Mouse (Mus musculus) liver, embryonic 16.5 days (tissue): ENCODE measurements at regions not wholly inside any gene's neighbourhood (a gene's known extent, or its start where the extent isn't known, plus 50 kb on each side); places are given as distances from the start of the nearest gene placed in this dataset.

Experiments
- ATAC-seq: fragments of 200-750 bp; cut with Nextera tagmentation; 2 replicates; pipeline ENCODE4 v1.8.0; 2017; ENCODE audit warnings: low read depth, mild to moderate bottlenecking, moderate number of reproducible peaks, moderate library complexity
- H3K27ac ChIP-seq: fragments of 300-500 bp; sonication (generic); 2 replicates; pipeline ENCODE4 v1.5.1; 2014; ENCODE audit warnings: mild to moderate bottlenecking, low read length
- H3K27me3 ChIP-seq: fragments of 300-500 bp; sonication (generic); 2 replicates; pipeline ENCODE4 v1.6.1; 2014; ENCODE audit warnings: low read depth, low read length, mixed read lengths; ENCODE audit not compliant: control insufficient read depth, insufficient read depth
- H3K36me3 ChIP-seq: fragments of 300-500 bp; sonication (generic); 2 replicates; pipeline ENCODE4 v1.6.1; 2014; ENCODE audit warnings: mild to moderate bottlenecking; ENCODE audit not compliant: control insufficient read depth, insufficient read depth
- H3K4me1 ChIP-seq: fragments of 300-500 bp; sonication (generic); 2 replicates; pipeline ENCODE4 v1.6.1; 2014; ENCODE audit warnings: low read depth, low read length, mixed read lengths; ENCODE audit not compliant: control insufficient read depth
- H3K4me2 ChIP-seq: fragments of 300-500 bp; sonication (generic); 2 replicates; pipeline ENCODE4 v1.6.1; 2014; ENCODE audit warnings: low read depth, low read length, mixed read lengths
- H3K4me3 ChIP-seq: fragments of 300-500 bp; sonication (generic); 2 replicates; pipeline ENCODE4 v1.5.1; 2014; ENCODE audit warnings: low read depth, mild to moderate bottlenecking, low read length
- H3K9ac ChIP-seq: fragments of 300-500 bp; sonication (generic); 2 replicates; pipeline ENCODE4 v1.6.1; 2014; ENCODE audit warnings: low read depth, low read length
- H3K9me3 ChIP-seq: fragments of 300-500 bp; sonication (generic); replicated peaks from 2 replicates; pipeline ENCODE4 v1.6.1; 2016; ENCODE audit warnings: low read length; ENCODE audit not compliant: control insufficient read depth
- WGBS: fragments of 180-500 bp; shearing (Covaris S2); extraction: QIAGEN DNeasy Blood & Tissue Kit; methylation state at CpG from one replicate; pipeline ENCODE4 v1.1.7; 2014; ENCODE audit not compliant: insufficient replicate concordance; 5-methylcytosine and 5-hydroxymethylcytosine counted together

GRCm38 (mm10) chr8:26840745-26841680 is 136.1 kb upstream of the Zfp703 start:
- Histone ChIP-seq H3K4me2 (no peak overlapping the region), H3K36me3 (no peaks in the 10 kb centered on the region), H3K4me1 (peaks cover 3% of the 10 kb centered on the region), H3K27ac (no peak overlapping the region), H3K9ac (no peak overlapping the region), H3K4me3 (no peak overlapping the region), H3K9me3 (no peaks in the 10 kb centered on the region), H3K27me3 (no peaks in the 10 kb centered on the region)
- 57% methylated on average over 12 of the region's 12 CpGs for WGBS
- no peak for ATAC-seq

DNA sequence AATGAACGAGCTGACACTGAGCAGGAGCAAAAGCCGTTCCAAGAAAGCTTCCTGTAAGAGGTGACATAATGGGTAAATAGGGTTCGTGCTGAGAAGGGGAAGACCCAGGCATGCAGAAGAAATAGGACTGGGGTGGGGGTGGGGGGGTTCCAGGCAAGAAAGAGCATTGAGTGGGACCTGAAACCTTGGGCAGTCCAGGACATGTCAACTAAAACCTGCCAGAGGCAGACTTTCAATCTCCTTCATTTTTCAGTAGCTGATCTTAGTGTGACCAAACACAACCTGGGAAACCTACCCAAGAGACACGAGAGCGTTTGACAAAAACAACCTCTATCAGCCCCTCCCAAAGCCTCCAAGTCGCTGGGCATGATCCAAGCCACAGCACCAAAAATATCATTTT is 133.4 kb upstream of the Zfp703 start:
- H3K27ac ChIP-seq = no peak overlapping the region
- no peaks in the 10 kb centered on the region for H3K27me3 ChIP-seq
- no peaks in the 10 kb centered on the region for H3K36me3 ChIP-seq
- H3K4me3 ChIP-seq = no peak overlapping the region
- H3K4me1 ChIP-seq = peaks cover 3% of the 10 kb centered on the region
- no peak overlapping the region for H3K9ac ChIP-seq
- no peak overlapping the region for H3K4me2 ChIP-seq
- H3K9me3 ChIP-seq = no peaks in the 10 kb centered on the region
- 39% methylated on average over 6 of the region's 6 CpGs for WGBS
- no peak for ATAC-seq

GRCm38 (mm10) chr8:26844132-26844808 is 132.9 kb upstream of the Zfp703 start:
- H3K4me3 ChIP-seq = no peak overlapping the region
- no peak overlapping the region for H3K27ac ChIP-seq
- H3K9me3 ChIP-seq = no peaks in the 10 kb centered on the region
- H3K4me2 ChIP-seq = no peak overlapping the region
- H3K9ac ChIP-seq = no peak overlapping the region
- no peaks in the 10 kb centered on the region for H3K36me3 ChIP-seq
- no peaks in the 10 kb centered on the region for H3K27me3 ChIP-seq
- WGBS = 48% methylated on average over 8 of the region's 8 CpGs
- no peak for ATAC-seq
- peaks cover 3% of the 10 kb centered on the region for H3K4me1 ChIP-seq

GRCm38 (mm10) chr8:26844809-26845143 is 132.3 kb upstream of the Zfp703 start:
- no peak overlapping the region for H3K4me3 ChIP-seq
- no peaks in the 10 kb centered on the region for H3K27me3 ChIP-seq
- no peaks in the 10 kb centered on the region for H3K36me3 ChIP-seq
- H3K9me3 ChIP-seq = no peaks in the 10 kb centered on the region
- ATAC-seq = no peak
- no peak overlapping the region for H3K4me2 ChIP-seq
- peaks cover 3% of the 10 kb centered on the region for H3K4me1 ChIP-seq
- no peak overlapping the region for H3K27ac ChIP-seq
- no peak overlapping the region for H3K9ac ChIP-seq
- WGBS = 54% methylated on average over 6 of the region's 6 CpGs

- Histone ChIP-seq H3K4me3 (no peak overlapping the region), H3K9ac (no peak overlapping the region), H3K4me2 (no peak overlapping the region), H3K9me3 (no peaks in the 10 kb centered on the region), H3K4me1 (peaks cover 3% of the 10 kb centered on the region), H3K27me3 (no peaks in the 10 kb centered on the region), H3K27ac (no peak overlapping the region), H3K36me3 (no peaks in the 10 kb centered on the region)
- WGBS = 54% methylated on average over 11 of the region's 11 CpGs
- no peak for ATAC-seq
Observed at GRCm38 (mm10) chr8:26845481-26846194, 131.5 kb upstream of the Zfp703 start.

- Histone ChIP-seq H3K9ac (no peak overlapping the region), H3K4me2 (no peak overlapping the region), H3K36me3 (no peaks in the 10 kb centered on the region), H3K4me1 (peaks cover 3% of the 10 kb centered on the region), H3K27ac (no peak overlapping the region), H3K27me3 (no peaks in the 10 kb centered on the region), H3K4me3 (no peak overlapping the region), H3K9me3 (no peaks in the 10 kb centered on the region)
- 66% methylated on average over 9 of the region's 9 CpGs for WGBS
- ATAC-seq = no peak
Observed at GRCm38 (mm10) chr8:26847009-26847408, 130.1 kb upstream of the Zfp703 start.

DNA sequence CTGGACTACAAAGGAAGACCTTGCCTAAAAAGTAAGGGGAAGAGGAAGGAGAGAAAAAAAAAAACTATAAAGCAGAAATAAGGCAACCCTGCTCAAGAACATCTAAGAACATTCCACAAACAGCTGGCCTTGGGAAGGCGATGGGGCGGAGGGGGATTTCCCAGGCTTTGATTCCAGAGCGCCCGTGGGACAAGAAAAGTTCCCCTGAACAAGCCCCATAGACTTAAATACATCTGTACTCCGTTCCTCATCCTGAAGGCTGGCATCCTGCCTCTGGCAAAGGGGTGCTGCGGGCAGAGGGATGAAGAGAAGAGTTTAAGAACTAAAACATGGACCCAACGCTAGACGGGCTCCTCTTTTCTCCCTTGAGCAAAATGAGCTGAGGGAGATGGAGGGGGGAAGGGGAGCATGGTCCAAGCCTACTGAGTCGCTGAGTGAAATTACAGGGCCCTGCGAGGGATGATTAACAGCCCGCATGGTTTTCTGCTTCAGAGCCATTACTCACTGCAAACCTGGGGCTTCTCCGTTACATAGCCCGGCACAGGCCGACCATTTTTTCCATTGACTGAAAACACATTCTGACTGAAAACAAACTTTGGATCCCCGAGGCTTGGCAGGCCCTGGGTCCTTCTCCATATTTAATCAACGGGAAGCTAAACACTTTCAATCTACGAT is 128.9 kb upstream of the Zfp703 start:
- WGBS = 68% methylated on average over 17 of the region's 17 CpGs
- Histone ChIP-seq H3K9me3 (no peaks in the 10 kb centered on the region), H3K4me3 (no peak overlapping the region), H3K4me1 (peaks cover 3% of the 10 kb centered on the region), H3K9ac (no peak overlapping the region), H3K36me3 (no peaks in the 10 kb centered on the region), H3K27ac (no peak overlapping the region), H3K4me2 (no peak overlapping the region), H3K27me3 (no peaks in the 10 kb centered on the region)
- no peak for ATAC-seq

- 61% methylated on average over 19 of the region's 19 CpGs for WGBS
- ATAC-seq = no peak
- Histone ChIP-seq H3K4me2 (no peak overlapping the region), H3K4me3 (no peak overlapping the region), H3K36me3 (no peaks in the 10 kb centered on the region), H3K9me3 (no peaks in the 10 kb centered on the region), H3K9ac (no peak overlapping the region), H3K4me1 (peaks cover 2% of the 10 kb centered on the region), H3K27me3 (no peaks in the 10 kb centered on the region), H3K27ac (no peak overlapping the region)
Observed at GRCm38 (mm10) chr8:26848955-26849684, 128.0 kb upstream of the Zfp703 start.
